Mouse (Mus musculus) heart, postnatal 10 days (tissue): Measurements from ENCODE around the gene Snd1. TPM values are rescaled to one million over a fixed set of nuclear protein-coding genes. Genes with fewer than 3 reads are reported as not detected.

Experiments
- DNase-seq, 2 experiments: peaks; one replicate each; pipeline ENCODE4 v3.0.0; 2021
- intact Hi-C: fragments of 180-260 bp; cut with DNase I; formaldehyde crosslinking; loops from one replicate; pipeline ENCODE4 v1.15.1; 2025
- total RNA-seq, 2 experiments: library from RNA; stranded (reverse); gene quantifications; 2 replicates each; pipeline ENCODE4 v1.2.3; 2021

Gene Snd1
- total RNA-seq, 2 experiments from 2014 or later = 91.2 to 105 TPM

DNA sequence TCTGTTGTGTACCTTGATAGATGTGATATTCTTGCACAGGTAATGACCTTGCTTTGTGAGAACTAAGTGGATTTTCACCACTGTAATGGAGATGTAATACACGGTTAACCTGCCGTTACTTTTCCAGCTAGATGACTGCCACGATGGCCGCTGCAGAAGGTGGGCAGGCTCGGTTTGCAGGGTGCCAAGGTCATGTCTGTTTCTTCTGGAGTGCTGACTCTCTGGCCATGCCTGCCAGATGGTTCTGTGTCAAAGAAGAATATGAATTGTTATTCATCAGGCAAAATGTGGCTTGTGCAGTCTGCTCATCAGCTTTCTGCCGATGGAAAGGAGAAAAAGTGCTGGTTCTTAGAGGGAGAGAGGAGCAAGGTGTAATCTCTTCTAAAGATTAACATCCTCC is 53.3 kb downstream of the Snd1 start:
- DNase-seq = no peak
- intact Hi-C loops = no loop called here

DNA sequence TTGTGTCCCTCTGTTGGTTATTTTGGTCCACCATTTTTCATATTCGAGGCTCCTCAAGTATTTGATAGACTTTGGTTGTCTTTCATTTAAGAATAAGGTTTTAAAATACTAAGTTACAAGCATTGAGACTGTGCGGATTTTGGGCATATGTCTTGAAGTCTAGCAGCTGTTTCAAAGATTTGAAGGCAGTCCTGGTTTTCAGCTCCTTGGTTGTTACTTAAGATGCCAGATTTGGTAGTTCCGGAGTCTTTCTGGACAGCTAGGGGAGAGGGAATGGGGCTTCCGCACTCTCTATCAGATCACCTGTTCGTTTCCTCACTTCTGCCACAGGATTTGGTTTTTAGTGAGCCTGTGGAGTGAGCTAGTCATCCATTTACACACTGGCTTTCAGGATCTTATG is 61.5 kb downstream of the Snd1 start:
- intact Hi-C loops = loop anchor here (10.0 kb wide), 2 partner anchors 298 to 358 kb away; partner anchors contain the start of gene Lrrc4

DNA sequence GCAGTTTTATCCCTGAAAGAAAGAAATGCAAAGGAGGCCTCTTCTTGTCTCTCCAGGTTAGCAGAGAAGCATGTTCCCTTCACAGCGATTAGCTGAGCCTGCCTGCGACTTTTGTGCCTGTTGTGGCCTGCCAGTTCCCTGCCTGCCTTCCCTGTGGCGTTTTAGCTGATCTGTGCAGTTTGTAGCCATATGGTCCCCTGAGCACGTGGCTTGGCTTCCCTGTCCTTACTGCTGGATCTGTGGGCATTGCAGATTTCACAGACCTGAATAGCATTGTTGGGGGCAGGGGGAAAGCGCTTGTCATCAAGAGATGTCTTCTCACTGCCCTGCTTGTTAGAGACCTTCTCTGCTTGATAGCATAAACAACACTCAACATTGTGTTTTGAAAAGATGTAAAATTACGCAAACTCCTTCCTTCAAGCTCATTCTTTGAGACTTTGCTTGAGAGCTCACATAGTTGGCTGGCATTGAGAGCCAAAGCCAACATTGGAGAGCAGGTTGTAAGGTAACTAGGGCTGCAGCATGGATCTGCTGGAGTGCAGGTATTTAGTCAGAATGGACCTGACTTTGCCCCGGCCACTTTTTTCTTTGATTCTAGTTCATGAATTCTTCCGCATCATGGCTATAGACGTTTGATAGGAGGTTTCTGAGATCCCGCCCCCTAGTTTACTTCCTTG is 63.0 kb downstream of the Snd1 start:
- intact Hi-C loops = loop anchor here (10.0 kb wide), 2 partner anchors 297 to 357 kb away; partner anchors contain the start of gene Lrrc4

More for the DNA sequence above, 61.5 kb downstream of the Snd1 start:
- no peak for DNase-seq

DNA sequence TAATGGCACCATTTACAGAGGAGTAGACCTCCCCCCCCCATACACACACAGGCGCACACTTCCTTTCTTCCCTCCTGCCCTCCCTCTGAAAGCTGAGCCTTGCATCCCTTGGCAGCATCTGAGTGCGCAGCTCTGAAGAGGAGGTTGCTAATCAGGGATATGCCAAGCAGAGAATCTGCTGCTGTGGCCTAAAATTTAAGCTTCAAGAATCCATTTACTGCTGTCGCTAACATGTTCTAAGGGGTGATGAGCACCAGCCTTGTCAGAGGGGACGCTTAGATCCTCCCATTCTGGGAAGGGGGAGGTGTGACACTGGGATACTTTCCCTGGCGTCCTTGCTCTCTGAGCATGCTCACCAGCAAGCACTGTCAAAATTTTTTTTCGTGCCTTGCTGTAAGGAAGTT is 67.4 kb downstream of the Snd1 start:
- no peak for DNase-seq
- intact Hi-C loops = no loop called here

More for the DNA sequence above, 63.0 kb downstream of the Snd1 start:
- no peak for DNase-seq

DNA sequence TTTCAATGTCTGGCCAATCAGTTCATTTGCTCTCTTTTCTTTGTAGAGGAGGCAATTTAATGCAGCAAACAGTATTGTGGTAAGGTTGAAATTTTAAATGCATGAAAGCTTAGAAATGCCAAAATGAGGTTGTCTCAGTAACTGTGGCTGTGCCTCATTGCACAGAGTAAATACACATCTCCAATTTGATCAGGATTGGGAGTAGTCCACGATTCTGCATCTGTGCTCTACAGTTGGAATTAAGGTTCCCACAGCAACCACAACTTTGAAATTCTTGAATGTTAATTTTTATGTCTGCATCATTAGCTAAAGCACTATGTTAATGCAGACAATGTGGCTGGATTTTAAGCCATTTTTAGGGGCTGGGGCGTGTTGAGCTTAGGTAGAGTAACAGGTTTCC is 72.0 kb downstream of the Snd1 start:
- intact Hi-C loops = no loop called here
- DNase-seq = no peak

DNA sequence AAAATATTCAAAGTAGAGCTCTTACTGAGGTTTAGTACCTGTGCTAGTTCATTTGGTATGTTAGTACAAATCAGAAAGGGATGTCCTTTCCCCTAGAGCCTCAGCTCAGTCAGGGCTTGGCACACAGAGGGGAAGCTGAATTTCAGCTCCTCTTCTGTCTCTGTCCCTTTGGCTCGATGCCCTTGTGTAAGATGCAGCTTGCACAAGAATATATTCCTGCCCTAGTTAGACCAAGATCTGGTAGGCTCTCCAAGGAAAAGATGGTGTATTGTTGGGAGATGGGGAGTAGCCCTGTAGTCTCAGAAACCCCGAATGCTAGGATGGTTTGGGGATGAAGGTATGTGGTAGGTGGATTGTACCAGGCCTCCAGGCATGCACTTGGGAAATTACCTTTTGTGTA is 74.4 kb downstream of the Snd1 start:
- intact Hi-C loops = no loop called here

DNA sequence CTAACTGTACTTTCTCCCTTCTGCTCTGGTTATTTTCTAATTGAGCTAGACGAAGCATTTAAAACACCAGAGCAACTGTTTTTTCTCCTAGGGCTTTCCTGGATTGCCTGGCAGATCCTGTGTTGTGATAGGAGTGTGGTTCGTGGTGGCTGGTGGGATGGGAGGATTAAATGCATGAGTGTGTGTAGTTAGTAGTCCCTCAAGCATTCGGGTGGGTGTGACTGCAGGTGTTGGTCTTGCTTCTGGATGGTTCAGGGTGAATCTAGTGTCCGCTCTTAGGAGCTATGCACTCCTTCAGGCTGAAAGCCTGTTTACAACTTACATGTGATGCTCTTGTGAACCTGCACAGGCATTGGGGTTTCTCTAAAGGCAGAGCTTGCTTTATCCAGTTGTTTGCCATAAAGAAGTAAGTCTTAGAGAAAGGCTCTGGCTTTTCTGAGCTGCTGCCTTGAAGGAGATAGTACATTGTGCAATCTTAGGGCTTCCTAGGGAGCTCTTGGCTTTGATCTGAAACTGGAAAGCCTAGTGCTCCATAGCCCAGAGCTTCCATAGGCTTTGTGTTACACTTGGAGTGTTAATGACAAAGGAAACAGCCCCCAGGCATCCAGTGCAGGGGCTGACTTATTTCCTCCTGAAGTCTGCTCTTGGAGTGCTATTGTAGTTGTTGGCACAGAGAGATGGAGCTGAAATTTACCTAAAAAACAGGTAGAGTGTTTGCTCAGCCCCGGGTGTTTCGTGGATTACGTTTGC is 75.5 kb downstream of the Snd1 start:
- intact Hi-C loops = no loop called here
- DNase-seq = no peak

More for the DNA sequence above, 74.4 kb downstream of the Snd1 start:
- no peak for DNase-seq

DNA sequence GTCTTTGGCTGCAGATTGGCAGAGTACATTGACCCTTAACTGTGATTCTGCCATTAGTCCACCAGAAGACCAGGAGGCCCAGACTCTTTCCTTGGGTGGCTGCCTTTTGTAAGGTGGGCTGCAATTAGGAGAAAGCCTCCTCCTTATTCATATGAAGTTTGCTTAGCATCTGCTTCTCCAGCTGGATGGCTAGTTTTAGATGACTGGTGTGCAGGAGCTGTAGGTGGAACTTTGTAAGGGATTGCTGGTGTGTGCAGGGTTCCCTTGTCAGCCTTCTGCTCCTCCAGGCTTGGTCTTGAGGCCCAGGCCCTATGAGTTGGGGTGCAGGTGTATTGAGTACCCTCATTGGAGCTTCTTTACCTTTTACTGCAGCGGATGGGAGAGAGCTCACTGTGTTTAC is 79.5 kb downstream of the Snd1 start:
- intact Hi-C loops = no loop called here

DNA sequence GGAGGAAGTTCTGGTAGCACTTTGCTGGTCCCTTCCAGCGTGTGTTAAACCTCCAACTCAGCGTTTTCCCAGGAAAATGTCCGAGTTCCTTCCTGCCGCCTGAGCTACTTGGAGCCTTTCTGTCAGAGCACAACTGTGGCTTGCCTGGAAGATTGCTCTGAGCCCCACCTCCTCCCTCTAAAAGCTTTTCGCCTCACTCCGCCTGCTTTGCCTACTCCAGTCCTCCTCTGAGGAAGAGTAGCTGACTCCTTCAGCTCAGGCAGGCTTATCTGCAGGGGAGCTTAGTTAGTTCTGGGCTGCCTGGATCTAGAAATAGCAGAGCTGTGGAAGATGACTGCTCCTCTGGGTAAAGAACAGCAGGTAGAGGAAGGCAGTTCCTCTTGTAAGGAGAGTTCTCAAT is 80.1 kb downstream of the Snd1 start:
- intact Hi-C loops = no loop called here
- no peak for DNase-seq

More for the DNA sequence above, 79.5 kb downstream of the Snd1 start:
- no peak for DNase-seq

DNA sequence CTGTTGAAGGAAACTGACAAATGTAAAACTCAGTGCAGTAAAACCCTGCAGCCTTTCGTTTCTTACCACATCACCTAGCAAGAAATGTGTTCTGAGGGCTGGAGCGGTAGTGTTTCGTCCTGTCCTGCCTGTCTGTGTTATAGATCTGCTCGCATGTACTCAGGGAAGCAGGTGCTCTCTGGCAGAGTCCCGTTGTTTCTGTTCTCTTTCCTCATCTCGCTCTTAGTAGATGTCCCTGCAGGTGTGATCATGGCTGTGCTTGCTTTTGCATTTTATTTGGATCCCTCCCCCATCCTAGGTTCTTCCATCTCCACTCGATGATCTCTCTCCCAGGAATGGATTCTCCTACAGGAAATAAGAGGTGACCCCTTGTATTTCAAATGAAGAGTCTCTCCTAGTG is 80.5 kb downstream of the Snd1 start:
- DNase-seq = no peak
- intact Hi-C loops = no loop called here

DNA sequence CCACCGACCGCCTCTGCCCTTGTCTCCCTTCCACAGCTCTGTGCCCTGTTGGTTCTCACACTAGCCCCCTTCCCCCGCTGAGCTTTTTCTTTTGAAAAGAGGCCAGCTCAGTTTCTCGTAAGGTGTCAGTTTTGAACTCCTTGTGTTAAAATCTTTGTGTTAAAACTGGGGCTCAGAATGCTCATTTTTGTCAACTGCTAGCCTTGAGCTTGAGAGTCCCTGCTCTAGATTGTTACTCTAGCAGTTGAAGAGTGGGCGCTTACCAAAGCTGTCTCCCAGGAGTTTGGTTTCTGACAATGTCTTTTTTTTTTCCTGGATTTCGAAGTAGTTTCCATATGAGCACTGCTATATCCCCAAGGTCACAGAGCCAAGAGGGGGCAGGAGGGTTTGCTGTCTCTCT is 82.8 kb downstream of the Snd1 start:
- intact Hi-C loops = no loop called here
- DNase-seq = no peak

DNA sequence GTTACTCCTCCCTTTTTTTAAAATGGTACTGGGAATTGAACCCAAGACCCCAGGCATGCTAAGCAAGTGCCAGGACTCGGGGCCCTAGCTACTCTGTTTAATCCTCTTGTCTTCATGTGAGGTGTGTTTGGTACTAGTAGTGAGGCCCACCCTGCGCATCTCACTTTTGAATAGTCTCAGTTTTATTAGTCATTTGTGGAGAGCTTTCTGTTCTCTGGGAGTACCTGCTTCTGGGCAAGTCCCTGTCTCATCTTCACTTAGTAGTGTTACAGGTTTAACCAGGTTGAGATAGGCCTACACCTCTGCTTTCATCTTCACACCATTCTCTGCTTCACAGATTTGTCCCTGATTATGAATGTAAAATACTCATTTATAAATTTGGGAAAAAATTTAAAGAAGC is 84.5 kb downstream of the Snd1 start:
- DNase-seq = no peak
- intact Hi-C loops = no loop called here

DNA sequence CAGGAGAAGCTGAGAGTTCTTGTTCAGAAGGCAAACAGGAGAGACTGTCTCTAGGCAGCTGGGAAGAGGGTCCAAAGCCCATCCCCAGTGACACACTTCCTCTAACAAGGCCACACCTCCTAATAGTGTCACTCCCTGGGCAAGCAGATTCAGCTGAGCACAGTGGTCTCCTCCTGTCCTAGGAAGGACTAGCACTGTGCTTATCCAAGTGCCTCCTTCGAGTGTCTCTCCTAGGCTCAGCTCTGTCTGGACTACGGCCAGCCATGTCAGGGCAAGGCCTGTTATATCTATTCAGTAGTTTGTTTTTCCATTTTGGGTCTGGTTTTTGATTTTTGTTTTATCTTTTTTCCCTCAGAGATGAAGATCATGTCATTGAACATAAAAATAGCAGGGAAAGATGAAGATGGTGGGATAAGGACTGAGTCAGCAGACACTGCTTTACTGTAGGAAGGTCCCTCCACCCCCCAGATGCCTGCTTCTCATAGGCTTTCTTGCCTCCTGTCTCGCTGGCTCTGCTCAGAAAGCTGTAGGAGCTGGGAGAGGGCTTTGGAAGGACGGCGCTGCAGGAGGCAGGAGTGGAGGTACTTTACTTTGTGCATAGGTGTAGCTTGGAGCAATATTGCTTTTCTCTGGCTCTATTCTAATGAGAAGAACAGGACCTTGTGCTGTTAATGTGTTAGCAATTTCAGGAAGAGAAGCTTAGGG is 86.5 kb downstream of the Snd1 start:
- no peak for DNase-seq
- intact Hi-C loops = no loop called here

DNA sequence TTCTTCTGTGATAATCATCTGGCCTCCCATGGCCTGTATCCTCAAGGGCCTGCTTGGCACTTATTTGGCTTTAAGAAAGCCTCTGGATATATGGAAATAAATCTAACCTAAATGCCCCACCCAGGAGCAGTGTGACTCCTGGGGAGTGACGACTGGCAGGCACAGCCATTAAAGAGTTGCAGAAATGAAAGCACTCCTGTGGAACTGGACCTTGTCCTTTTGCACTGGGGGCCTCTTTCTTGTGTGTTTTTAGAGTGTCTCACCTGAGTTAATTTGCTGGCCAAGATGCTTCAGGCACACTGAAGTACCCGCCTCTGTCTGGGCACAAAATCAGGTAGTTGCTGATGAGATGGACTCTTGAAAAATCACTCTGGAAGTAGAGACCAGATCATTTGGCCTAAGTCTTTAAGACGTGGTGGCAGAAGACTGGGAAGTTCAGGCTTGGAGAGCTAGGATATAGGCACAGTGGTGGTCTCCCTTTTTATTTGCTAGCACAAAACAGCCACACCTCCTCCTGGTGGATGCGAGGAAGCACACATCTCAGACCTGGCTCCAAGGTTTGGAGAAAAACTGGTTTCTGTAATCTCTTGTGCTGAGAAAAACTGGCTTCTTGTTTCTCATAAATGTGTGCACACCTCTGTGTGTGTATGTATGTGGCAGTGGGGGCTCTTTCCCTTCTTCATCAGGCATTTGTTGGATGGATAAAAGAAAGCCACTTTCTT is 87.5 kb downstream of the Snd1 start:
- no peak for DNase-seq
- intact Hi-C loops = no loop called here

DNA sequence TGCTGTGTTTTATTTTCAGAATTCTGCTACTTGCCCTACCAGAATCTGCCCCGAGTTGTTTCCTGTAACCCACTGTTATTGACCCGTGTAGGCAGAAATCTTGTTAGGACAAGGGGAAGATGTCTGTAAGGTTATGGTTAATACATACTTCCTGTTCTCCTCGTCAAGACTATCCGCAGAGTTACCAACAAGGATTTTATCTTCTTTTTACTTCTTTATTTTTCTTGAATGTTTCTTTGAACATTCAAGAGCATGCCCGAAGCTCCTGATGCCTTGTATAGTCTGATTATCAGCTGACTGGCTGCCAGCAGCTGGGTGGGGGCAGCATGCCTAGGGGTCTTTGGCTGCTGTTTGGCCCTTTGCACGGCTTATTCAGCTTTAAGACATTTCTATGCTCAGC is 93.0 kb downstream of the Snd1 start:
- DNase-seq = no peak
- intact Hi-C loops = no loop called here

DNA sequence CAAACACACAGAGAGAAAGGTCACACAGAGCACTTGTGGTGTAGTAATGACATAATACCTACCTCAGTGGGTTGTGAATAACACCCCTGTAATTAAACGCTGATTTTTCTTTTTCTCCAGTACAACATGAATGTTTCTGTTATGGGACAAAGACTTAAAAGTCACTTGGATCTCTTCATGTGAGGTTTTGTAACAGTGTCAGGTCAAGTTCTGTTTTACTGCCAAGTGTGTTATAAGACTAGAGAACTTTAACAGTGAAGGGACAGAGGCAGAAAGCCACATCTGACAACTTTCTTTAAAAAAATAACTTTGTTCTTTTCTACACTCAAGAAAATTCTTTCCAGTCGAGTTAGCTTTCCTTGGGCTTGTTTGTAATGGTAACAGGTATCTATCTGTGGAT is 97.0 kb downstream of the Snd1 start:
- no peak for DNase-seq
- intact Hi-C loops = no loop called here

DNA sequence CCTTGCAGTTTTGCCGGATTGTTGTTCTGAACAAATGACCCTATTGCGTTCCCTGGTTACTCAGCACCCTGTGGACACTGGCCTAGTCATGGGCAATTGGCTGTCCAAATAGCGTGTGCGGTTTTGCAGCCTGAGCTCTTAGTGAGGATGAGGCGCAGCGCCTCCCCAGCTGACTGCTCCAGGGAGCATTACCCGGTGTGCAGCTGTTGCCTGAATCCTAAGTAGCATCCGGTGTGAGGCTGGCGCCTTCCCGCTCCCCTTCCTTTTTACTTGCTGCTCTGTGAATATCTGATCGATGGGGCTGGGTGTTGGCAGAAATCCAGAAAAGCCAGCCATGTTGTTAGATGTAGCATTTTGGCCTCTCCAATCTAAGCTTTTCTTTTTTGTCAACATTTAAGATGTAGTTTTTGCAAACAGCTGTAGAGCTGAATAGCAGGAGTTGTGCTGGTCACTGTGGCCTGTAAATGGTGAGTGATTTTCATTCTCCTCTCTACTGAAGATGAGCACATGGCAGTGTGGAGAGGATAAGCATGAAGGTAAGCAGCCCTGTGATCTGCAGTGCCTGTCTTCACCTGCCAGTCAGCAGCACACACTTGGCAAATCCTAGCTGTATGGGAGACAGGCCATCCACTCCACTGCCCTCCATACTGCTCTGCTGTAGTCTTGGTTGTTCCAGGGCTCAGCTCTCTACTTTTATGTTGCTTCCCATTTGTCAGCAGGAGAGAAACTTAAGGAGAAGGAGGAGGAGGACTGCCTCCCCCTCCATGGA is 98.2 kb downstream of the Snd1 start:
- intact Hi-C loops = no loop called here
- DNase-seq = peak; percentile 30 to 34

DNA sequence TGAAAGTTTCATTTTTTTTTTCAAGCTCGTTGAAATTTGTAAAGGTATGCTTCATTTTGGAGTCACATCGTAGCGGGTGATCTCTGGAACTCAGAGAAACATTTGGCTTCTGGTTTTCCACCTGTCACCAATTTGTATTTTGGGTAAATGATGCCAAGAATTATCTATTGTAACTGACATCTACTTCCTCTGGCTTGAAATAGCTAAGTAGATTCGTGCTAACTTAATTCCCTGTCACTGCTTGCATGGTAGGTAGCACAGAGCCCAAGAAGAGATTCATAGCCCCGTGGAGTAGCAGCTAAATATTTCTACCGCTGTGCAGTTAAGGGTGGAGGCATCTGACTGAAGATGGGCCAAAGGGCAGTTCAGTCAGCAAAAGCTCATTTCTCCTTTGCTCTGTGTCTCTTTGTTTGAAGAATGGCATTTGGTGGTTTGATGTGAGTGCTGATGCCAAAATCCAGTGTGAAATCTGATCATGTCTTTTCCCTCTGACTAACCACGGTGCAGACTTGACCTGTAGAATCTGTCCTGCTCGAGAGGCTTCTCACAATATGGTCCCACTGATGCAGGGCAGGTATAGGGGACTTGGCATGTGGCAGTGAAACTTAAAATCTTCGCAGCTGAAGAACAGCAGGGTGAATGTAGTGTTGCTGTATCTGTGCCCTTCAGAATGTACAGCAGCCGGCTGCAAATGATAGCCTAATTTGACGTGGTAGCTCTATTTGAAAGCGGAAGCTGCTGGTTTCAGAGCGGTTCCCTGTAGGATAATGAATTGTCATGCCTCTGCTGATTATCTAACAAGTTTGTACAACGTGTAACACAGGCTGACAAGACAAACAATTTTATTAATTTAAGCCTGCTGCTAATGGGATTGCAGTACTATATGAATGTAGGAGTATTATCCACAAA is 101.7 kb downstream of the Snd1 start:
- intact Hi-C loops = no loop called here
- DNase-seq = no peak

DNA sequence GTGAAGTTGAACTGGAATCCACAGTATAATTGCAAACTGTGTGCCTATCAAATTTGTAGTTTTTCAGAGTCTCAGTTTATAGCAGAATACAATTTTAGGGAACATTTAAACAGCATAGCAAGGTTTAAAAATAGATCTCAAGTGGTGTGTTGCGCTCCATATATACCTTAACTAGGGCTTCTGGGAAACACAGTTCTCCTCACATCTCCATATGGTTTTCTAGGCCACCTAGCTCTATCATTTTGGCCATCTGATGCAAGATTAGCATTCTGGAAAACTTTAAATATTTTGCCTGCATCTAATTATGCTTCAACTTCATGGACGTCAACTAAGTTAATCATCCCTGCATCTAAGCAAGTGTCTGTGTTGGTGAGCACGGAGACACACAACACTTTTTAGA is 107.9 kb downstream of the Snd1 start:
- intact Hi-C loops = no loop called here
- DNase-seq = no peak
